Mouse (Mus musculus) kidney, adult 18-20 months (tissue): ENCODE measurements around the gene Nppb.

Experiments used
- DNase-seq: peaks from one replicate; pipeline ENCODE4 v3.0.0; 2021

Nppb gene

GRCm38 (mm10) chr4:147977726-147978125, 7.9 kb upstream of the Nppb start:
- no peak for DNase-seq

- no peak for DNase-seq
Measured at GRCm38 (mm10) chr4:147978391-147978790, 7.2 kb upstream of the Nppb start.

- peak; percentile 21 for DNase-seq
Measured at GRCm38 (mm10) chr4:147979441-147979860, 6.1 kb upstream of the Nppb start.

GRCm38 (mm10) chr4:147993571-147994095, 8.0 kb downstream of the Nppb start:
- DNase-seq: no peak

- DNase-seq: no peak
Measured at GRCm38 (mm10) chr4:147995311-147995710, 9.7 kb downstream of the Nppb start.

GRCm38 (mm10) chr4:148000202-148000772, 14.7 kb downstream of the Nppb start, which contains the start of gene Nppa:
TSS of gene Nppa (plus strand) at chr4:148000722.
- no peak for DNase-seq

DNA sequence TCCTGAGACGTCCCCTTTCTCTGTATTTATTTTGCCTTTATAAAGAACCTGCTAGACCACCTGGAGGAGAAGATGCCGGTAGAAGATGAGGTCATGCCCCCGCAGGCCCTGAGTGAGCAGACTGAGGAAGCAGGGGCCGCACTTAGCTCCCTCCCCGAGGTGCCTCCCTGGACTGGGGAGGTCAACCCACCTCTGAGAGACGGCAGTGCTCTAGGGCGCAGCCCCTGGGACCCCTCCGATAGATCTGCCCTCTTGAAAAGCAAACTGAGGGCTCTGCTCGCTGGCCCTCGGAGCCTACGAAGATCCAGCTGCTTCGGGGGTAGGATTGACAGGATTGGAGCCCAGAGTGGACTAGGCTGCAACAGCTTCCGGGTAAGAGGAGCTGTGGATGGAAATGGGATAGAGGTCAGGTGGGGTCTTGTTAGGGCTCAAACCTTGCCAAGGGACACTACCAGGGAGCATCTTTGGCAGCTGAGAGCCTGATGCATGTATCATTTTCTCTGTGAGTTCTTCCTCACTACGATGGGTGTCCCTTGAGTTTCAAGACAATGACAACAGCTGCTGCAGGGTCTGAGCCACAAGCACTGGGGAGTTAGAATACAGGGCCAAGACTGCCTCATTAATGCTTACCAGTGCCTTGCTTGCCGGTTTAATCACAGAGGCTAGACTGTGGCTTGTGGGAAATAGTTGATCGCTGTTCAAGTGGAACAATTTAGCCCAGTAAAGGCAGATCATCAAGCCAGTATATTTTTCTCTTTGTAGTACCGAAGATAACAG, 15.6 kb downstream of the Nppb start:
- no peak for DNase-seq

- DNase-seq: no peak
Measured at GRCm38 (mm10) chr4:148001866-148002265, 16.3 kb downstream of the Nppb start.

- DNase-seq: no peak
Measured at GRCm38 (mm10) chr4:148004361-148004760, 18.8 kb downstream of the Nppb start.

DNA sequence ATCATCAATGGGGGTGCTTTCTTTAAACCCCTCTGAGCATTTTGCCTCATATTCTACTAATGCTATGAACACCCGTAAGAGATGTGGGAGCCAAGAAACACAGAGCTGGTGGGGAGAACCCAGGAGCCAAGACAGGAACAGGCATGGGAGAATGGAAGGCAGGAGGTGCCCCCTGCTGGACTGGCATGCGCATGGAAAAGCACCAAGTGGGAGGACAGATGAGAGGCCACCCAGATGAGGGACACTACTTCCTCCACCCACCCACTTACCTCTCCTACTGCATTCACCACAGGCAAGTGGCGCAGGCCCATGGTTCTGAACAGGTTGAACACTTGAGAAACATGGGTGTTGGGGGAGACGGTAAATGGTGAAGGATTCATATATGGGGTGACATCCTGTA, 22.8 kb downstream of the Nppb start:
- DNase-seq: peak; percentile 66

- DNase-seq: peak; percentile 53
Measured at GRCm38 (mm10) chr4:148009641-148010040, 24.1 kb downstream of the Nppb start.

DNA sequence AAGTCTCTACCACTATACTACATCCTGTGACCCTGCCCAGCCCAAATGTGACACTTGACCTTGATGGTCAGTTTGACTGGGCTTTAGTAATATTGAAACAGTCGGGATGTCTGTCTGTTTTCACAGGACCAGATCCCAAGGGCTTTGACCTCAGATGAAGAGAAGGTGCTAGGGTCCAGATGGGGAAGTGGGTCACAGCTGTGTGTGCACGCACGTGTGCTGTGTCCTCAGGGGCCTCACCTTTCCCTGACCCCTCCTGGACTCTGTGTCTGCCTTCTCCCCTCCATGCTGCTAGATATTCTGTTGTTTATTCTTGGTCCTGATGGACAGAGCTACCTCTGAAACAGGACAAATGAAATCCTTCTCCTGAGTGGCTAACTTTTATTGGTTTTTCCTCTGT, 25.7 kb downstream of the Nppb start:
- DNase-seq: no peak

DNA sequence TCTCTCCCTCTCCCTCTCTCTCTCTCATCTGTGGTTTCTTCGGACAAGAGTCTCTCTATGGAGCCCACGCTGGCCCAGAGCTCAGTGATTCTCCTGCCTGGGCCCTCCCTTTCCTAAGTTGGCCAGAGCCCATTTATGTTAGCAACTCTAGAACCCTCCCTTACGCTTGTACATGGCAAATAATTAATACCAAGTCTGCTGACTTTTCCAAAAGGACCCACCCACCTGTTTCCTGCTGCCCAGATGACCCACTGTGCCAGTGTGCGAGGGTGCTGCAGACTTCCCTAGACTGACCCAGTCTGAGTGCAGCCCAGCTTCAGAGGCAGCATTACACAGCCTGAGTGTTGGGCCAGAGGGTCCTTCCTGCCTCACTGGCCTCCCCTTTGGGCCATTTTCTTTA, 26.6 kb downstream of the Nppb start:
- no peak for DNase-seq

- no peak for DNase-seq
Measured at GRCm38 (mm10) chr4:148015418-148015817, 29.8 kb downstream of the Nppb start.

GRCm38 (mm10) chr4:148016981-148017380, 31.4 kb downstream of the Nppb start:
- DNase-seq: peak; percentile 38

- DNase-seq: no peak
Measured at GRCm38 (mm10) chr4:148018410-148018809, 32.8 kb downstream of the Nppb start.

GRCm38 (mm10) chr4:148024003-148024402, 38.4 kb downstream of the Nppb start:
- peak; percentile 51 for DNase-seq

DNA sequence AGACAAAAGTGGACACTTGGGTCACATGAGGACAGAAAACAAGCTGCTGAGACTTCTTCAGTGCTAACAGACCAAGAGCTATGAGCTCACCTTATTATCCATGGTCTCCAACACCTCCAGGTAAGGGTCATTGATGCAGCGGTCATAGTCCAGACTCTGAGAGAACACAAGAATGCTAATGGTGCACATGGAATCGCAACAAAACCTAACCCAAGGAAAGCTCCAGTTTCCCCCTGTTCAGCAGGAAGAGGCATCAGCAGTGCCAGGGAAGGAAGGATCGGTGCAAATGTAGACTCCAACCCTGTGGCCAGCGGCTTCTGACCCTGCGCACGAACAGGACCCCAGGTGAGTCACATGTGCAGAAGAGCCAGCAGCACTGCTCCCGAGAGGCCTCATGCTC, 43.7 kb downstream of the Nppb start:
- DNase-seq: peak; percentile 43

DNA sequence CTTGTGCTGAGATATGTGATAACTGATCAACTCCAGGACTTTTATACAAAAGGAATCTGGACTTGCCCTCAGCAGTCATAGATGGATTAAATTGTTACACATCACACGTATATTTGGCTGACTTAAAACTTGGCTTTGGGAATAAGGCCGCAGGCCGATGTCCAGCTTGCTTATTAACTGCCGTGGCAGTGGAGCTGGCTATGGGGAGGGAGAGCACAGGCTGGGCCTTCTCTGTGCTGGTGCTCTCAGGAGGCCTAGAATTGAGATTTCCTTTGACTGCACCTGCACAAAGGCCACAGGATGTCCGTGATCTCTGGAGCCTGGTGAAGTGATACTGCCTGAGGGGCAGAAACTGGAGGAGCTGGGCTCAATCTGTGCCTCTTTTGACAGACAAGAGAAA, 44.9 kb downstream of the Nppb start:
- DNase-seq: peak; percentile 57

- DNase-seq: no peak
Measured at GRCm38 (mm10) chr4:148033858-148034410, 48.3 kb downstream of the Nppb start.

- no peak for DNase-seq
Measured at GRCm38 (mm10) chr4:148035440-148035839, 49.9 kb downstream of the Nppb start.
